Mouse (Mus musculus) layer of hippocampus, postnatal 25 days (tissue): ENCODE measurements at regions not wholly inside any gene's neighbourhood (a gene's known extent, or its start where the extent isn't known, plus 50 kb on each side); places are given as distances from the start of the nearest gene placed in this dataset.

Source experiments
- DNase-seq, 2 experiments: peaks; one replicate each; pipeline ENCODE4 v3.0.0; 2022; ENCODE audit warnings: mixed read lengths in 2 of 2, low spot score in 1 of 2; ENCODE audit errors: extremely low spot score in 1 of 2

GRCm38 (mm10) chr19:14333041-14334012, 264.5 kb downstream of the Tle4 start:
- DNase-seq, result no peak

DNA sequence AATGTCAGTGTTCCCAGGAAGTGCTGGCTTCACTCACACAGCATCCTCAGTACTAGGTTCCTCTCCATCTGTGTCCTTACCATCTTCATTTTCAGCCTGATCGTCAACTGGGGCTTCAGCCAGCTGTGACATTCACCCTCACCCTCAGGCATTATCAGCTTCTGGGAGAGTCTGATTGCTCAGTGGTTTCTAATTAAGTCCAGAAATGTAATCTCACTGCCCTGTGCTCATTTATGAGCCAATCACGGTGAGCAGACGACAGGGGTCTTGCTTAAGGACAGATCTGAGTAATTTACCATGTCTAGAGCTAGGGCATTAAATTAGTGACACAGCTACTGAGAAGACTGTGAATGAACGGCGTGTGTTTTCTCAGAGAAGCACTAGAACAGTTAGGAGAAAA, 260.8 kb downstream of the Tle4 start:
- DNase-seq, result no peak

DNA sequence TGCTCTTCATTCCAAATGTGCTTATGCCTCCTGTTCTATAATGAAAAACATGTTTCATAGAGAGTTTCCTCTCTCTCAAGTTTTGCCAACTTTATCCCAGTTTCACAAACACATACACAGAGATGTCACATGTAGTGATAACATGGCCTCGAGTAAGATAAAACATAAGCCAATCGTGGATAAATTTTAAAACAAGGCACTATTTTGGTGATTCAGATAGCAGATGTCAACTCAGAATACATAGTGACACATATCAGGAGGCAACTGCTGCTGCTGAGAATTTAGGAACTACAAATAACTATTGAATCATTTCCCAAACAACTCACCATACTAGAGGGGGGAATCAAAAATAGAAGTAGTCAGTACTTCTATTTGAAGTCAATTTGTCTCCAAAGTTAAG, 257.1 kb downstream of the Tle4 start:
- DNase-seq, result no peak

DNA sequence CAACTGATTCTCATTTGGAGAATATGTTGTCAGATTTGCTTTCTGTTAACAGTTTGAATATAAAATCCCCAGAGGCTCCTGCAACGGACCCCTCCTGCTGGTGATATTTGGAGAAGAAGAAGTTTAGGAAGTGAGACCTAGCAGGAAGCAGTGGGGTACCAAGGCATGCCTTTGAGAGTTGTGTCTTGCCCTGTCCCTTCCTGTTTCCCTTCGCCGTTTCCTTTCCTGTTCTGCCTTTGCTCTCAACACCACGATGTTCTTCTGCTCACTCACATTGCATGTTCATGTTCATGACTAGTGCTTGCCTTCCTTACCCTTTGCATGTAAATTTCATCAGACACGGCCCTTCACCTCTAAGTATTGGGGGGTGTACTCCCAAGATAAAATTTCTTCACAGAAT, 254.0 kb downstream of the Tle4 start:
- DNase-seq, result no peak

- DNase-seq, result no peak
These were observed 253.4 kb downstream of the Tle4 start for GRCm38 (mm10) chr19:14344467-14344866.

DNA sequence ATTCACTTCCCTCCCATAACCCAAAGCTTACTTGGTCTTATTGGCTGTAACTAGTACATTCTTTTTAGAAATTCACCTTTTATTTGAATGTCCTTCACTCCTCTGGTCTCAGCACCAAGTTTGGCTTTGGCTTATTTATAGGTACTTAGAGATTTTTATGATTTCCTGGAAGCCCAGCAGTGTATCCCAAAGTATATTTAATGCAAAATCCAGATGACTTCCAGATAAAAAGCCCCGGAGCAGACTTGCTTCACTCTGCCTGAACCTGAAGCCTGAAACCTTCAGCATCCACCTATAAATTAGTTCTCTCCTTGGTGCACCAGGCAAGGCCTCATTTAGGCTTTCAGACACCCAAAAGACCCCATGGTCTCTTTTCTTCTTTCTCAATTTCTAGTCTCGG, 250.8 kb downstream of the Tle4 start:
- no peak for DNase-seq

GRCm38 (mm10) chr19:14347429-14347828, 250.4 kb downstream of the Tle4 start:
- DNase-seq, result no peak

GRCm38 (mm10) chr19:14349753-14350152, 248.1 kb downstream of the Tle4 start:
- no peak for DNase-seq

- no peak for DNase-seq
These were observed 246.0 kb downstream of the Tle4 start for GRCm38 (mm10) chr19:14351728-14352340.

DNA sequence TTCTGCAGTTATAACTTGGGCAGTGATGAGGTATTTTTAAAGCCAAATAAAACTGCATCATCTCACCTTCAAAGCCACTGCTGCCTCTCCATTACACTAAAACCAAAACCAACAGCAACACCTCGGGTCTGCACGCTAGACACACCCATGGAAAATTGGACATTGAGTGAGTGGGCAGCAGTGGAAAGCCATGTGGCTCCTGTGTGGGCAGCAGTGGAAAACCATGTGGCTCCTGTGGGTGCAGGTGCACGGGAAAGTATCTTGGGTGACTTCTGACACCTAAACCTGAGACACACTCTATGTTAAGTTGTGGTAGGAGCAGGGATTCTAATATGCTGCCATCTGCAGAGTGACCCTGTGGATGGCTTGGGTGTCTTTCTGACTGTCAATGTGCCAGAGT, 245.3 kb downstream of the Tle4 start:
- no peak for DNase-seq

GRCm38 (mm10) chr19:14353151-14353550, 244.7 kb downstream of the Tle4 start:
- DNase-seq, result no peak

- DNase-seq, result no peak
These were observed 242.7 kb downstream of the Tle4 start for GRCm38 (mm10) chr19:14355128-14355527.

- no peak for DNase-seq
These were observed 241.9 kb downstream of the Tle4 start for GRCm38 (mm10) chr19:14355946-14356345.

- no peak for DNase-seq
These were observed 237.2 kb downstream of the Tle4 start for GRCm38 (mm10) chr19:14360611-14361010.

GRCm38 (mm10) chr19:14369098-14369604, 228.7 kb downstream of the Tle4 start:
- DNase-seq, result no peak

DNA sequence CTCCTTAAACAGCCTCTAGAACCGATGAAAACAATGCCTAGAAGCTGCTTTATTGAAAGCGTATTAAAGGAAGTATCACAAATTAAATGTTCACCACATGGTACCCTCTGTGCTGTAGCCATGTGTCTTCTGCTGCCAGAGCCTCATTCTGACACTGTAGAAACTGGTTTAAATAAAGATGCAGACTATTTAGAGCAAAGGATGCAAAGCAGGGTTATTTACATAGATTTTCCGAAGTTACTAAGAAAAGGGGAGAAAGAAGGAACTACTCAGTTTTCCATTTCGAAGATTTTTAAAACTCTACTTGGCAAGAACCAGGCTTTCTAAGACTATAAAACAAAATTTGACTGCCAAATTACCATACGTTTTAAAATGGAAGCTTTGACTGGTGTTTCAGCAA, 226.5 kb downstream of the Tle4 start:
- no peak for DNase-seq

DNA sequence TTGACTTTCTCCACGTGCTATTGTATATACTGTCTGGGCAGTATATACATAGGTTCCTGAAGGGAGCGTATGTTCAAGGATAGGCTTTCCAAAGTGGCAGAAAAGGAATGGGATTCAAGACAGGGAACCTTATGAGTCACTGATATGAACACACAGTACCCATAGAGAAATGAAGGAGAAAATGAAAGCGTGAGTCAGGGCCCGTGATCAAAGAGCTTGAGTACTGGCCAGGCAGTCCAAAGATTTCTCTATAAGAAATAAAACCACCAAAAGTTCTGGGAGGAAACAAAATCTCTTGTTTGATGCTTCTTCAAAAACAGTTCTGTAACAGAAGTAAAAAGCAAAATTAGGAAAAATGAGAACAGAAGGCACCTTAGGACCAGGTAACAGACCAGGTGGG, 223.9 kb downstream of the Tle4 start:
- DNase-seq, result no peak

DNA sequence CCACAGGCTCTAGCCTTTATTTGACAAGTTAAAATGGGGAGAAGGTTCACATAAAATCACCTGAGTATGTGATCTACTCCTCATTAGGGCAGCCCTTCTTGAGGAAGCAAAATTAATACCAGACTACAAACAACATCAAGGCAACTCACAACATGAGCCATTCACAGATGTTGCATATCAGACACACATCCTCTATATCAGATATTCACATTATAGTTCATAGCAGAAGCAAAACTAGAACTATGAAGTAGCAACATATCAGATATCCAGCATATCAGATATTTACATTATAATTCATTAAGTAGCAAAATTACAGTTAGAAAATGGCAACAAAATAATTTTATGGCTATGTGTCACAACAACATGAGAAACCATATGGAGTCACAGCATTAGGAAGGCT, 217.0 kb downstream of the Tle4 start:
- DNase-seq, result no peak

GRCm38 (mm10) chr19:14387796-14388195, 210.1 kb downstream of the Tle4 start:
- no peak for DNase-seq

DNA sequence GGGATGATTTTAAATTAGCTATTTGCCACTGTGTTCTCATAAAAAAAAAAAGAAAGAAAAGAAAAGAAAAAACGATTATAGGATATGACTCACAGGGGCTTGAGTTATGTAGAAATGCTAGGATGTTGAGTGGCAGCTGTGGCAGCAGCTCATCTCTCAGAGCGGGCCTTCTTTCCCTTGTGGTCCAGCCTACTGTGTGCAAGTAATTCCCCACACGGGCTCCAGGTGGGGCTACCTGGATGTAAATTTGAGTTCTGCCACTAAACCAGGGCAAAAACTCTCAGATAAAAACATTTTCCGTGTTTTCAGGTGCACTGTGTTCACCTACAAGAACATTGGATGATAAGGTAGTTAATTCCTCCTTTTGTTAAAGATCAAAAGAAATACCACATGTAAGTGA, 209.3 kb downstream of the Tle4 start:
- DNase-seq, result no peak
